Mouse (Mus musculus): ENCODE data around the gene Cadps.

Cadps gene

DNA sequence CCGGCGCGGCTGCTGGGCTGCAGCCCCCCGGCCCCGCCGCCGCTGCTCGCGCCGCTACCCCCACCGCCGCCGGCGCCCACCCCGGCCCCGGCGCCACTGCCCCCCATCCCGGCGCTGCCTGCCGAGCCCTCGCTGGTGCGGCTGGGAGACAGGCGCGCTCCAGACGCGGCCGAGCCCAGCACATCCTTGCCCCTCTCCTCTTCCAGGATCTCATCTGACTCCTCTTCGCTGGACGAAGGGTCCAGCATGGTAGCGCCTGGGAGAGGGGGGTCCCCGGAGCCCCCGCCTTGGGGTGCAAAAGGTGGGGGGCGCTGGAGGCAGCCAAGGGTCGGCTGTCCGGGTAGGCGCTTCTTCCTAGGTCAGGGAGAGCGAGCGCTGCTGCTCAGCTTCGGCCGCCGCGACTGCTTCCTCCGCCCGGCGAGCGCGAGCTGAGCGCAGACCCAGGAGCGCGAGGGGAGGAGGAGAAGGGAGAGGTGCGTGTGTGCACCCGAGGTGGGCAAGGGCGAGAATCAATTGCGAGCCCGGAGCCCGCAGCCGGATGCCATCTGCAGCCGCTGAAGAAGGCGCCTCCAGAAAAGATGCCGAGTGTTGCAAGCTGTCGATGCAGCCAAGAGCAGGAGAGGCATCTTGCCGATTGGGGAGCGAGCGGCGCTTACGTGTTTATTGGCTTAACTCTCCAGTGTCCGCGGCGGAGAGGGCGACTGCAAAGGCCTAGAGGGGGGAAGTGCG lies at the start of gene Cadps:
Gene Cadps (minus strand): TSS at position 589 of the 729 bp plus-strand sequence.
- DNase-seq (ENCODE audit: low read depth), result no peak

DNA sequence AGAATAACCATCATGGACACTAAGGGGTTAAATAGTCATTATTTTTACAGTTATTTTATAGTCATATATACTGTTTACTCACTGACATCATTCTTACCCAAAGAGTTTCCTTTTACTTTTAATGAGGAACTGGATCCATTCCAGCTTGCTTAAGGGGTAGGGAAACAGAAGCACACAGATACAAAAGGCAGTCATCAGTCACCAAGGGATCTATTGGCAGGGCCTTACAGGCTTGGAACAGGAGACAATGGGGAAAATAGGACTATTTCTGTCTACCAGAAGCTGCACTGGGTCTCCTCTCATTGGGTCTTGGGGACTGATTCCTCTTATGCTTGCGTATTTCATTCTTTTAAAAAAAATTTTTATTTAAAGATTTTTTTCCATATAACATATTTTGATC lies 46.7 kb upstream of the Cadps start:
- no peak for DNase-seq (ENCODE audit: low read depth)

DNA sequence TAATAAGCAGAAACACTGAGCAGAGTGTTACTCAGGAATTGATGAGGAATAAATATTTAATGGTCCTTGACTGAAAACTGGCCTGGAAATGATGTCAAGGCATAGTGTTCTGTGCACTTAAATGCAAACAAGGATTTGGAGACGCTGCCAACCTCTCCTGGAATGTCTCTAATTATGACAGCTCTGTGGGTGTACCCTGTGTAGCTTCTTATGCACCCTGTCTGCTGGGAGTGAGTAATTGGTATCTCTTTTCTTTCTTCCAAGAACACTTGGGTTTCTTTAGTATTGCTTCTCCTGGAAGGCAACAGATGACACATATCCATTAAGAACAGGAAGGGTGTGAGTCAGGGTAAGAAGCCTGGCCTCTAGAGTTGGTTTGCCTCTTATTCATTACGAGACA lies 42.4 kb upstream of the Cadps start:
- DNase-seq (ENCODE audit: low read depth), result no peak

DNA sequence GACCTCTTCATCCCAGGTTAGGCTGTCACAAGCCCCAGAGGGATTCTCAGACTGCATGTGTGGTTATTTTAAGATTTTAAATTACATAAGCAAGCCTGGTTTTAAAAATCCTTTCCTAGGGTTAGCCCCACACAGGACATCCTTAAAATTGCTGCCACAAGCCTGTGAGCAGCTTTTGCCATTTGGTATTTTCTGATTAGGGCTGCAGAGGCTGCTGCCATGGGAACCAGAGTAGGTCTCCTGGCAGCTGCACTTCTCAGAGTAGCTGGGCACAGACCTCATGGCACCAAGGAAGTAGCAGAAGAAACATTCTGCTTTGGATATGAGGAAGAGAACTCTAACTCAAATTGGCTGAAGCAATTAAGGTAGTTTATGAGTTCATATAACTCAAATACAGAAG lies 21.0 kb upstream of the Cadps start:
- no peak for DNase-seq (ENCODE audit: low read depth)

DNA sequence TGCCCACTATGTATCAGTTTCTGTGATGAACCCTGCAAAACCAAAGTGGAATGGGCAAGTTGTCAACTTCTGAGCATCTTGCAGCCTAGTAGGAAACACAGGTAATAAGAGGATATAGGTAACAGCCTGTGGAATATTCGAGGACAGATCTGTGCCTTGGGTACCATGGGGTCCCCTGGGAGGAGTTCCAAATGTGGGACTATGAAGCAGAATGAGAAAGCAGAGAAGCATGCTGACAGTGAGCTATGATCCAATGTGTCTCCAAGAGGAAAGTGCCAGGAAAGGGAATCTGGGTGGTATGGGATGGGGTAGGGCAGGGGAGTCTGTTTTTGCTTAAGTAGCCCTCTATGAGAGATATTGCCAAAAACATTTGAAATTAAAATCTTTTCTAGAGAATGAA lies 16.6 kb upstream of the Cadps start:
- DNase-seq (ENCODE audit: low read depth), result no peak

DNA sequence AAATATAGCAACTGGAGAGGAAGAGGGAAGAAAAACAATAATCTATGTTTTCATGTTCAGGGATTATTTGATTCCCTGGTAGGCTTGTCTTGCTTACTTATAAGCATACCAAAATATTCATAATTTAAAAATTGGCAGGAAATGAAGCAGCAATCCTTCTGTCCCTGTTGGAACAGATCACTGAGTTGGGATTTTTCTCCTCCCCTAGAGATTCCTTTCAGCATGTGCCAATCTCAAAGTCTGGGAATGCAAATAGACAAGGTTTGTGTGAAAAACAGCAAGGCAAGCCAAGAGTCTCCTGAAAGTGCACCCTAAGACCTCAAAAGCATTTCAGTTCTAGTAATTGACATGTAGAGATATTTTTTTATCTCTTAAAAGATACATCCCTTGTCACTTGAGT lies 16.1 kb upstream of the Cadps start:
- no peak for DNase-seq (ENCODE audit: low read depth)

DNA sequence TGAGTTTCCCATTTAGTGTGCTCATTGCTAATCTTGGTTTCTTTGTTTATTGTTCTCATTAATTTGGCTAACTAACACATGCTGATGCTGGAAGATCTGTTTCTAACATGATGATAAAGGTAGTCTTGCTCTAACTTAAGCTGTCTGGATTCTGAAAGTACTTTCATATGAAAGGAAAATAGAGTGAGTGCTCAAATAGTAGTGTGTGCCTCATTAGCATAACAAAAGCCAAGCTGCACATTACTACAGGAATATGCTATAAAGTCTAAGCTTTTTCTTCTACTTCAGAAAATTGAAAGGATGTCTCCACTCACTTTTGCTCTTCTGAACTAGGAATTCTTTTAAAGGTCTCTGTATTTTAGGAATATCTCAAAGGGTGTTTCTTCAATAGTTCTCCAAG lies 15.4 kb upstream of the Cadps start:
- DNase-seq (ENCODE audit: low read depth), result no peak

DNA sequence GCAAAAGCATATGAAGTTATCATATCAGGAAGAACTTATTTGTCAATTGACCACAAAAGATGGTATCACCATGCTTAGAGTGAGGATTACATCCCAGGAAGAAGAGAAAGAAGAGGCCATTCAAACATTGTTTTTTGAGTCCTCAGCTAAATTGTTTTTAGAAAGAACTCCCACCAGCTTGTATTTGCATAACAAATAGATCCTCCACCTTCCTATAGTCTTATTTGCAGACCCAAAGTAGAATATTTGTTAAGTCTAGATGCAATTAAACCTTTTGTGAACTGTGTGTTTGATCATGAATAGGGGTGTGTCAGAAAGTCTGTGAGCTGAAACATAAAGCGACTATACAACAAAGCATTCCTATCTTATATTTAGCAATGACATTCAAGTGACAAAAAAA lies 15.0 kb upstream of the Cadps start:
- no peak for DNase-seq (ENCODE audit: low read depth)

DNA sequence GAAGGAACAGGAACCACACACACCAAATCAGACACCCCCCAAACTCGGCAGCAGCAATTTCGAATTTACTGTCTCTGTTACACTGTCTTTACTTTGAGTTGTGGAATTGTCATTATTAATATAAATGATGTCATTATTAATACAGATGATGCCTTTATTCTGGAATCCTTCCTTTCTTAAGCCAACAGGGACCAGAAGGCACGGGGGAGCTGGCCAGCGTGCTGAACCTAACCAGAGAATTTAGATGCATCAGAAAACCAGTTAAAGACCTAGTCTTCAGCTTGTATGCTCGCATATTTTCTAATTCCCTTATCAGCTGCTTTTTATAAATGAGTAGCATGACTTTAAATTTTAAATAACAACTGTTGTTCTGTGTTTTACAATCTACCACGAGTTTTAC lies 902 bp upstream of the Cadps start:
- peak; percentile 54 for DNase-seq (ENCODE audit: low read depth)

DNA sequence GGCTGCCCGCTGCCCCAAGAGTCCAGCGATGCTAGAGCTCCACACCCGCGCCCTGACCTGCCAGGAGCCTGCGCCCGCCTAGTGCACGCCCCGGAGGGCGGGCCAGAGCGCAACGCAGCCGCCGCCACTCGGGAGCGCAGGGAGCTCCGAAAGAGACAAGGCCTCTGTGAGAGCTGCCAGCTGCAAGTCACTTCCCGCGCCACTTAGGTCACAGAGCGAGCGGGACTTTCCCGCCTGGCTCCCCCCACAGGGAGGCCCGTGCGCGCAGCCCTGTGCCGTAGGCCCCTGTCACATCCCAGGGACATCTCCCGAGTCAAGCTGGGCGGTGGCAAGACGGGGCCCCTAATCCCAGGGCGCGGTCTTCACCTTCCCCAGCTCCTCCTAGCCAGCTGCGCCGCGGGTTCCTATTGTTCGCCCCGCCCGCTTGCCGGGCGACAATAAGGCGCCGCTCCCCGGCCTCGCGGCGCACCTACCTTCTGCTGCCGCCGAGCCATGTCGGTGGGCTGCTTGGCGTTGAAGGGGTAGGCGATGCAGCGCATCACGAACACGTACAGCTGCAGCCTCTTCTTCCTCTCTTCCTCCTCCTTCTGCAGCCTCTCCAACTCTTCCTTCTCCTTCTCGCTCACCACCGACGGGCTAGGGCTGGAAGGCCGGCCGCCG lies 918 bp downstream of the Cadps start:
- DNase-seq (ENCODE audit: low read depth), result no peak

DNA sequence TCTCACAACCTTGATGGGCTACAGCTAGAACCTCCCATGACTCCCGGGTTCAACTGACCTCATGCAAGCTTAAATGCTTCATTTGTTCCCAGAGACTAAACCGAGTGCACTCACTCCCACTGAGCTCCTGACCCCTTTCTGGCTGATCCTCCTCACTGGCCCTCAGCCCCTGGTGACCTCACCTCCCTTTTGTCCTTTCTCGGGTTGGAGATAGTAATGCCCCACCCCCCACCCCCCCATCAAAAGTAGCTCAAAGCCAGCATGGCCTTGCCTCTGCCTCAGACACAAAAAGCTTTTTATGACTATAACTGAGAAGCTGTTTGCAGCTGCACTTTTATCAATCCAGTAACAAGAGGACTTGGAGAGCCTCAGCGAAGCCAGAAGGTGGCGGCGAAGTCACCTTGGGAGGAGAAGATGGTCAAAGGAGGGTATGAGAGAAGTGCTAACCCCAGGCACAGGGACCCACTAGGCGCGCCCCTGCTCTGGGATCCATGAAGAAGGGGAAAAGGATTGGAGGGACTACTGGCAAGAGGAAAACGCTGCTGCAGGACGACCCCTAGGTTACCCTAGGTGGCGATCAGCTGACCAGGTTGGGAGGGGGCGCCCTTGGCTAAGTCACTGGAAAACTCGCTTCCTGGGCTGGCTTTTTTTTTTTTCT lies 1.6 kb downstream of the Cadps start:
- no peak for DNase-seq (ENCODE audit: low read depth)

DNA sequence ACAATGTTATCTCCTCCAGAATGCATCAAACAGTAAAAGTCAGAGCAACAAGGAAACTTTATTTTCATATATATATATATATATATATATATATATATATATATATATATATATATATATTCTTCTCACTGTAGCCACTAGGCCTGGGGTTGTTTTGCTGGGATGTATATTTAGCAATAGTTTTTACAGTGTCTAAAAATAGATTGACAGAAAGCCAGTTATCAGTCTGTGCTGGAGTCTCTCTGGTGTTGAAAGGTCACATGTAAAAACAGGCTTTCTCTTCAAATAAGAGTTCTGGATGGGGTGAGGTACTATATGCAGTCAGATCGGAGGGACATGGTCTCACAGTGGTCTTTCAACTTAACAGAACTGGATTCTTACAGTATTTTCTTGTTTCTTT lies 2.7 kb downstream of the Cadps start:
- DNase-seq (ENCODE audit: low read depth), result no peak

DNA sequence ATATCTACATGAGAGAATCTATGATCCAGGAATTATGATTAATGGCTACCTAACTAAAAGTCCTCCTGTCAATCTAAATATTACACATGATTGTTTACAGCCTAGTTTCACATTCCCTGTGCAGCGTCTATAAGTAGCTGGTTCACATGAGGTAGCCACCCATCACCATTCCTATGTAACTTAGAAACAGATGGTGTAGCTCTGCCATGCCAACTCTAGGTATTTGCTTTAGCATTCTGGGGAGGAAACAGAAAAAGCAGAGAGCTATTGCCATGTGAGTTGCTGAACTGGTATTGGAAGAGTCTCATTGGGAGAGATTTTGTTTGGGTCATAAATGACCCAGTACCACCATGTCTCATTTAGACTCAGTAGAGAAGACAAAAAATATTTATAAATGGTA lies 4.4 kb downstream of the Cadps start:
- DNase-seq (ENCODE audit: low read depth), result no peak

DNA sequence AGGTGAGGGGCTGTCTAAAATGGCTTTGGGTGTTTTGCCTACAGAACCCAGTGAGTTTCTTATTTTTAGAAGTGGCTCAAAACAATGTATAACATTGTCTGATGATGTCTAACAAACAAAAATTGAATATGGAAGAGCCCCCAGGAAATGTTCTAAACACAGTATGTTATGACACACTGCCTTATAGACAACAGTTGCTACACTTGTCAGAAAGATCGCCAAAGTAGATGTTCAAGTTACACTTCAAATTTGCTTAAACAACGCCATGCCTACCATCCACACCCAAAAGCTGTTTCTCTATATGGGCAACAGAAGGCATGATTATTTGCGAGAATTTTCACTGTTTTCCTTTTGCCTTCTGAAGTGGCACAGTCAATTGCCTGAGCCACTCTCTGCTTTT lies 10.8 kb downstream of the Cadps start:
- DNase-seq (ENCODE audit: low read depth), result no peak

DNA sequence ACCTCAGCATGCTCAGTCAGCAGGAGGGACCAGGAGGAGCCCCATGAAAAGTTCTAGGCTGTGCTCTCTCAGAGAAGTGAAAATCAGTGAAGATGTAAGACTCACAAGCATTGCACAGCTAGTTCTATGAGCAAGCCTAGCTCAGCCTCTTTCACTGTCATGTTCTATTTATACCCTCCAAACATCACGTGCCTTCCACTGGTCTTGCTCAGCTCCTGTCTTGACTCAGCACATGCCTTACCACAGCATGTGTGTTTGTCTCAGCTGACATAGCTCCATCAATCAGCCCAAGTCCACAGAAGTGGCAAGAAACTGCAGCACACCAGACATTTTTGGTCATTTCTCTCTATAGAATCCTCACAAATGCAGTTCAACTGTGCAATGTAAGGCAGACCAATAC lies 19.9 kb downstream of the Cadps start:
- DNase-seq (ENCODE audit: low read depth), result peak; percentile 2

DNA sequence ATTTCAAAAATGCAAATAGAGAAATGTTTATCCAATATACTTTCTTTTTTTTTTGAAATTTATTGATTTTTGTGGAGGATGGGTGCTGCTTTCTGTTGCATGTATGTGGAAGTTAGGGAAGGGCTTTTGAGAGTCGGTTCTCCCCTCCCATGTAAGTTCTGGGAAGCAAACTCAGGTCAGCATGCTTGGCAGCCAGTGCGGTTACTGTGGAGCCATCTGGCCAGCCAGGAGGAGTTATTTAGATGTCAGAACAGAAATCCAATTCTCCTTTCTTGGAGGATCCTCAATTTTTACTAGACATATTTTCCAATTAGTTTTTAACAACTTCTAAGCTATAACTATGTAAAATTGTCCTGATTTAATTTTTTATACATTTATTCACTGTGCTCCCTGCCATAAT lies 21.8 kb downstream of the Cadps start:
- no peak for DNase-seq (ENCODE audit: low read depth)

DNA sequence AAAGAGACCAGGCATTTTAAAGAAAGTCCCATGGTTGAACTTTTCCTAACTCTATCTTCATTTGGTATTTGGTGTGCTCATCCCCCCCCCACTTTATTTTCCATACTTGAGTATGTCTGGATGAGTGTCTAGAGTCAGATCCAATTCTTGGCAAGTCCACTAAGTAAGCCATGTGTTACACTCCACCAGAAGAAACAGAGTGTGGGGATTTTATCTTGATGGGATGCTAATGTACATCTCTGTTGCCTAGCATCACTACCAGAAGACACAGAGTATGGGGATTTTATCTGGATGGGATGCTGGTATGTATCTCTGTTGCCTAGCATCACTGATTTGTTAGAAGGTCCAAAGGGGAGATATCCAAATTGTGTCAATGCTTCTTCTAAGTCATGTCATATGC lies 24.0 kb downstream of the Cadps start:
- no peak for DNase-seq (ENCODE audit: low read depth)

DNA sequence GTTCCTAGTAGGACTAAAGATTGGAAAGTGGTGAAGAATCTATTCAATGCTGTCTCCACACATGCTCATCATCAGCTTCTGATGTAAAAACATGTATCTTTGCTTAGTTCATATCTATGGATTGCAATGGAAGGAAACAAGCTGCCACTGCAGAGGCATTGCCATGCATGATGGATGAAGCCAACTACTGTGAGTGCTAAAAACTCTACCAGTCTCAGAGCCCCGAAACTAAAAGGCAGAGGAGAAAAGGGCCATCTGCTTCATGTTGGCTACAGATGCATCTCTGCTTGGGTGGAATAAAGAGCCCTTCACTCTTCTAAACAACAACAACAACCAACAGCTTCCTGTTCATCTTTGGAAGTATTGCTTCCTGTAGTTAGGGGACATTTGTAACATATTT lies 38.6 kb downstream of the Cadps start:
- no peak for DNase-seq (ENCODE audit: low read depth)

DNA sequence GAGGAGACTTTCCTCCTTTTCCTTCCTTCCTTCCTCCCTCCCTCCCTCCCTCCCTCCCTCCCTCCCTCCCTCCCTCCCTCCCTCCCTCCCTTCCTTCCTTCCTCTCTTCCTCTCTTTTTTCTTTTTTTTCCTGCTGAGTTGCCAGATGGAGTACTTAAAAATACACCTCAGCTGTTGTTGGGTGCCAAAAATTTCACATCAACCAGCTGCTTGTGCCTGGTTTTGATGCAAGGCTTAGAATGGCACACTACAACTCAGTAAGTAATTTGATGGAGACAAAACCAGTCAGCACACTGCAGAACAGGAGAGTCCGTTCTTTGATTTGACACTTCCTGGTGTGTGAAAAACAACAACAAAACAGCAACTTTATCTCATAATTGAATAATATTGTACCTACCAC lies 42.9 kb downstream of the Cadps start:
- DNase-seq (ENCODE audit: low read depth), result no peak

DNA sequence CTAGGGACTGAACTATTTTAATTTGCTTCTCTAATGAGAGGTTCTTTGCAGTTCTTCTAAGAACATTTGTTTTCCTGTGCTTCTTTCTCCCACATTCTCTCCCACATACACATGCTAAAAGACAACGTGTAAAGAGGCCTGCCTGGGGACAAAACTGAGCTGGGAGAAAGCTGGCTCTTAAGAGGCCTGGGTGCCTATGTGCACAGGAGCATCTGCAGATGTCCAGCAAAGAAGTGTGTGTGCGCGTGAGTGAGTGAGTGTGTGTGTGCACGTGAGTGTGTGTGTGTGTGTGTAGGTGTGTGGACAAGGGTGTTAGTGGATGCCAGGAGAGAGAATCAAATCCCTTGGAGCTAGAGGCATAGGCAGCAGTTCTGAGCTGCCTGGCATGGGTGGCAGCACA lies 44.9 kb downstream of the Cadps start:
- no peak for DNase-seq (ENCODE audit: low read depth)

DNA sequence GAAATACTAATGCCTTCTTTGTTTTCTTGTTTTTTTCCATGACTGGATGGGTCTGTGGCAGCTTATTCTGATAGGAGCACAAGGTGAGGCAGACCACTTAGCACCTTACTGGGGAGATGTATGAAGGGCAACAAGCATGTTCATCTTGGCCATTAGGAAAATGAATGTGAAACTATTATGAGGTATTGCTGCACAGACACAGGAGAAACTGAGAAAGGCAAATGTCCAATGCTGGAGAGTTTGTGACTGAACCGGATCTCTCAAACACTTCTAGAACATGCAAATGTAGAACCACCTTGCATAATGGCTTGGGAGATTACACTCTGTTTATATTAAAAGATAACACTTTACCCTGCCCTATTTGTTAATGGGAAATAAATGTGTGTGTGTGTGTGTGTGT lies 54.0 kb downstream of the Cadps start:
- no peak for DNase-seq (ENCODE audit: low read depth)

DNA sequence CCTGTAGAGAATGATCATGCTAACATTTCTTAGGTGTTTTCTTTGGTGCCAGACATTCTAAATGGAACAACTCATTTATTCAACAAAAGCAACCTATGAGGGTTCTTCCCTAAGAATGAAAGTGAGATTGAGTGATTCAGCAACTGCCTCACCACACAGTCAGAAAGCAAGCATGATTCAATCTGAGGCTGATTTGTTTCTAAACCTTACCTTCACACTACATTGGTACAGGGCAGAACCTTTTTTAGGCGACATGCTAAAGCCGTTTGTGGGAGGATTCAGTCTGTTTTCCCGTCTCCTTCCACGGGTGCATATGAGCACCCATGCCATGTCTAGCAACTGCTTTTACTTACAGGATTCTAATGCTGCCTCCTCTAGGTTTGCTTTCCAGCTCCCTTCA lies 69.6 kb downstream of the Cadps start:
- no peak for DNase-seq (ENCODE audit: low read depth)

DNA sequence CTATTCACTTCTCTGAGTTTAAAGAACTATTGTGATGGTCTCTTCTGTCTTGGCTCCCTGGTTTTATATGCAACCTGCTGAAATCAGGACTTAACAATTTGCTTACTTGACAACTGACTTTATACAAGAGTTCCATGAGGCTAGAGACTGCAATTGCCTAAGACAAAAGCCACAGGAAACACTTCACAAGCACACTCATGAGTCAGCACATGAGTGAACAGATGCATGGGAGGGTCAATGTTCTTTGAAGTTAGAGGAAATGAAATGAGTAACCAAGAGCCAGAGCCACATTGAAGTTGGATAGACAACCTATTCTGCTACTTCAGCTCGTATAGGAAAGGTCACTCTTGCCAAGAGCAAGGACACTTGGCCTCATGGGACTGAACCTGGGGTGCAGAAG lies 71.1 kb downstream of the Cadps start:
- DNase-seq (ENCODE audit: low read depth), result no peak

DNA sequence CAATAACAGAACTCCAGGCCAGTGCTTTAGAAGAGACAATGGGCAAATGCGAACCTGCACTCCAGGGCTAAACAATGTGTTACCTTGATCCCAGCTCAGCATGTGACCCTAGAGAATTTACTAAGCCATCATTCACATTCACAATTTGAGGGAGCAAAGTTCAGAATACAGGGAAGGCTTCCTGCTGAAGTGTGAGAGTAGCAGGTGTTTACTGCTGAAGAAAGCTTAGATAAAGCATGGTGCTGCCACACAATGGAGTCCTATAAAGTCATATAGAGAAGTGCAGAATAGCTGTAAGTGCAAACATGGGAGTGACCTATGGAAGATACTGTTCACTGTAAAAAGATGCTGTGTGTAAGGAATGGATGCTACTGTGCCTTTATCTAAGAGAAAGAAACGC lies 91.9 kb downstream of the Cadps start:
- DNase-seq (ENCODE audit: low read depth), result no peak

Measured in NIH3T3 (cell line).